Mouse (Mus musculus) heart, adult 2 months (tissue): ENCODE measurements at regions not wholly inside any gene's neighbourhood (a gene's known extent, or its start where the extent isn't known, plus 50 kb on each side); places are given as distances from the start of the nearest gene placed in this dataset.

Experiments used
- DNase-seq, 2 experiments: peaks; one replicate each; pipeline ENCODE4 v3.0.0; 2021
- H3K27ac ChIP-seq: fragments of 200-600 bp; 2 replicates; pipeline ENCODE4 v1.8.1; 2022
- H3K27me3 ChIP-seq: fragments of 200-500 bp; 2 replicates; pipeline ENCODE4 v1.6.1; 2012; ENCODE audit warnings: mild to moderate bottlenecking, low read length, inconsistent platforms, mixed read lengths; ENCODE audit not compliant: control insufficient read depth, insufficient read depth
- H3K36me3 ChIP-seq: fragments of 200-500 bp; 2 replicates; pipeline ENCODE4 v1.6.1; 2012; ENCODE audit warnings: low read length, inconsistent platforms; ENCODE audit not compliant: control insufficient read depth, insufficient read depth
- H3K4me1 ChIP-seq: fragments of 200-500 bp; 2 replicates; pipeline ENCODE4 v1.6.1; 2011; ENCODE audit warnings: low read length; ENCODE audit not compliant: control insufficient read depth, insufficient read depth
- H3K4me3 ChIP-seq: fragments of 200-600 bp; 2 replicates; pipeline ENCODE4 v1.8.1; 2022
- H3K79me2 ChIP-seq: fragments of 200-500 bp; replicated peaks from 2 replicates; pipeline ENCODE4 v1.6.1; 2012; ENCODE audit warnings: mild to moderate bottlenecking, inconsistent platforms, low read length, moderate library complexity, mixed read lengths; ENCODE audit not compliant: control insufficient read depth, insufficient read depth
- H3K9ac ChIP-seq: fragments of 200-500 bp; 2 replicates; pipeline ENCODE4 v1.6.1; 2012; ENCODE audit warnings: low read depth, mild to moderate bottlenecking, control low read depth, inconsistent platforms, low read length, mixed read lengths
- CTCF ChIP-seq: fragments of 200-600 bp; IDR thresholded peaks from 2 replicates; pipeline ENCODE4 v1.8.1; 2022; ENCODE audit warnings: antibody characterized with exemption, mild to moderate bottlenecking, moderate library complexity
- EP300 ChIP-seq: fragments of 200-500 bp; IDR thresholded peaks from 2 replicates; pipeline ENCODE4 v1.6.1; 2011; ENCODE audit warnings: low read depth, low read length, control low read depth; ENCODE audit not compliant: insufficient read depth
- POLR2A ChIP-seq: fragments of 200-500 bp; IDR thresholded peaks from 2 replicates; pipeline ENCODE4 v1.6.1; 2011; ENCODE audit warnings: mild to moderate bottlenecking, low read depth, low read length, control low read depth; ENCODE audit not compliant: insufficient read depth
- WGBS: fragments of 180-500 bp; shearing (Covaris S2); methylation state at CpG from one replicate; pipeline ENCODE4 v1.1.7; 2018; 5-methylcytosine and 5-hydroxymethylcytosine counted together
- intact Hi-C: fragments of 180-260 bp; cut with DNase I; formaldehyde crosslinking; loops from one replicate; pipeline ENCODE4 v1.15.1; 2025

GRCm38 (mm10) chr5:49909483-49909882 is 149.3 kb downstream of the Adgra3 start:
- H3K4me1 ChIP-seq = peaks cover 1% of the 10 kb centered on the region; the same call in 1 of the 2 replicates
- no peak overlapping the region for H3K4me3 ChIP-seq
- no peak for TF ChIP-seq POLR2A
- no peak for TF ChIP-seq EP300
- TF ChIP-seq CTCF = no peak
- intact Hi-C loops = no loop called here
- WGBS = 32% methylated on average over 1 of the region's 1 CpGs
- no peak overlapping the region for H3K9ac ChIP-seq
- no peak for DNase-seq
- H3K36me3 ChIP-seq = no peaks in the 10 kb centered on the region
- no peak overlapping the region for H3K27ac ChIP-seq
- no peaks in the 10 kb centered on the region for H3K79me2 ChIP-seq
- no peaks in the 10 kb centered on the region for H3K27me3 ChIP-seq

- H3K9ac ChIP-seq = no peak overlapping the region
- H3K27ac ChIP-seq = no peak overlapping the region
- no peaks in the 10 kb centered on the region for H3K27me3 ChIP-seq
- no peak overlapping the region for H3K4me3 ChIP-seq
- 77% methylated on average over 5 of the region's 5 CpGs for WGBS
- no peak for TF ChIP-seq EP300
- TF ChIP-seq CTCF = no peak
- TF ChIP-seq POLR2A = no peak
- intact Hi-C loops = no loop called here
- no peaks in the 10 kb centered on the region for H3K36me3 ChIP-seq
- H3K4me1 ChIP-seq = no peaks in the 10 kb centered on the region
- H3K79me2 ChIP-seq = no peaks in the 10 kb centered on the region
- DNase-seq = no peak
These were observed 162.7 kb downstream of the Adgra3 start for GRCm38 (mm10) chr5:49896106-49896505.

GRCm38 (mm10) chr5:49880383-49880782 is 178.4 kb downstream of the Adgra3 start:
- no peaks in the 10 kb centered on the region for H3K27me3 ChIP-seq
- no peak overlapping the region for H3K9ac ChIP-seq
- intact Hi-C loops = no loop called here
- H3K4me1 ChIP-seq = no peaks in the 10 kb centered on the region
- no peaks in the 10 kb centered on the region for H3K79me2 ChIP-seq
- no peak overlapping the region for H3K27ac ChIP-seq
- 57% methylated on average over 2 of the region's 2 CpGs for WGBS
- DNase-seq = no peak
- no peak overlapping the region for H3K4me3 ChIP-seq
- TF ChIP-seq CTCF (no peak), POLR2A (no peak), EP300 (no peak)
- no peaks in the 10 kb centered on the region for H3K36me3 ChIP-seq

- WGBS = 3% methylated on average over 1 of the region's 1 CpGs
- intact Hi-C loops = no loop called here
- Histone ChIP-seq H3K4me3 (no peak overlapping the region), H3K79me2 (no peaks in the 10 kb centered on the region), H3K27me3 (no peaks in the 10 kb centered on the region), H3K36me3 (no peaks in the 10 kb centered on the region), H3K27ac (no peak overlapping the region), H3K4me1 (no peaks in the 10 kb centered on the region), H3K9ac (no peak overlapping the region)
- DNase-seq = no peak
- TF ChIP-seq CTCF (no peak), POLR2A (no peak), EP300 (no peak)
These were observed 182.6 kb downstream of the Adgra3 start for GRCm38 (mm10) chr5:49876240-49876639.

- Histone ChIP-seq H3K27me3 (no peaks in the 10 kb centered on the region), H3K36me3 (no peaks in the 10 kb centered on the region), H3K4me1 (no peaks in the 10 kb centered on the region), H3K4me3 (no peak overlapping the region), H3K9ac (no peak overlapping the region), H3K79me2 (no peaks in the 10 kb centered on the region), H3K27ac (no peak overlapping the region)
- DNase-seq = no peak
- WGBS = 39% methylated on average over 1 of the region's 1 CpGs
- TF ChIP-seq CTCF = peak; percentile 56
- no peak for TF ChIP-seq EP300
- intact Hi-C loops = no loop called here
These were observed 201.6 kb downstream of the Adgra3 start for GRCm38 (mm10) chr5:49857202-49857601.

GRCm38 (mm10) chr5:49856036-49856435 is 202.8 kb downstream of the Adgra3 start:
- Histone ChIP-seq H3K4me1 (no peaks in the 10 kb centered on the region), H3K27me3 (no peaks in the 10 kb centered on the region), H3K79me2 (no peaks in the 10 kb centered on the region), H3K4me3 (no peak overlapping the region), H3K9ac (no peak overlapping the region), H3K36me3 (no peaks in the 10 kb centered on the region), H3K27ac (no peak overlapping the region)
- intact Hi-C loops = no loop called here
- 68% methylated on average over 2 of the region's 2 CpGs for WGBS
- no peak for TF ChIP-seq EP300
- TF ChIP-seq CTCF = no peak
- no peak for TF ChIP-seq POLR2A
- DNase-seq = no peak

- no peaks in the 10 kb centered on the region for H3K36me3 ChIP-seq
- no peaks in the 10 kb centered on the region for H3K27me3 ChIP-seq
- no peaks in the 10 kb centered on the region for H3K4me1 ChIP-seq
- no peak overlapping the region for H3K27ac ChIP-seq
- no peak for DNase-seq
- no peaks in the 10 kb centered on the region for H3K79me2 ChIP-seq
- H3K9ac ChIP-seq = no peak overlapping the region
- intact Hi-C loops = no loop called here
- TF ChIP-seq POLR2A = no peak
- H3K4me3 ChIP-seq = no peak overlapping the region
- 47% methylated on average over 5 of the region's 5 CpGs for WGBS
These were observed 210.1 kb downstream of the Adgra3 start for GRCm38 (mm10) chr5:49848680-49849079.
